Mouse (Mus musculus) right cerebral cortex, postnatal 10 days (tissue): ENCODE data around the gene Cdk12.
A peak's percentile ranks its signal among the peaks of the same experiment; 100 is the strongest.

Experiments used
- DNase-seq, 2 experiments: peaks; one replicate each; pipeline ENCODE4 v3.0.0; 2021; ENCODE audit warnings: low spot score in 2 of 2

Cdk12 gene

DNA sequence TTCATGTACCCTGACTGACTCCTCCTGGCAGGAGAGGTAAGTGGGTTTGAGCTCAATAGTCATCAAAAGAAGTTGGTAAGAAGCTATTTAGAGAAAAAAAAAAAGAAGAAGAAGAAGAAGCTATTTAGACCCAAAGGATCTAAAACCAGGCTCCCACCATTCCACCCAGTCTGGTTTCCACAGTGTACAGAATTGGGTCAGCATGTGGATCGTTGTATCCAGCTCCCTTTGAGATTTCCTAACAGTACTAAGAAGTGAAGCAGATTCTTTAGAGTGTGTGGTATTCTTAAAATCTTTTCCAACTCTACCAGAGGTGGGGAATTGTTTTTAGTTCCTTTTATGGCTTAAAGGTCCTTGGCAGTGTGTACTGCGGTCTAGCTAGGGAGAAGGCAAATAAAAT is 50.9 kb downstream of the Cdk12 start:
- DNase-seq, result no peak

DNA sequence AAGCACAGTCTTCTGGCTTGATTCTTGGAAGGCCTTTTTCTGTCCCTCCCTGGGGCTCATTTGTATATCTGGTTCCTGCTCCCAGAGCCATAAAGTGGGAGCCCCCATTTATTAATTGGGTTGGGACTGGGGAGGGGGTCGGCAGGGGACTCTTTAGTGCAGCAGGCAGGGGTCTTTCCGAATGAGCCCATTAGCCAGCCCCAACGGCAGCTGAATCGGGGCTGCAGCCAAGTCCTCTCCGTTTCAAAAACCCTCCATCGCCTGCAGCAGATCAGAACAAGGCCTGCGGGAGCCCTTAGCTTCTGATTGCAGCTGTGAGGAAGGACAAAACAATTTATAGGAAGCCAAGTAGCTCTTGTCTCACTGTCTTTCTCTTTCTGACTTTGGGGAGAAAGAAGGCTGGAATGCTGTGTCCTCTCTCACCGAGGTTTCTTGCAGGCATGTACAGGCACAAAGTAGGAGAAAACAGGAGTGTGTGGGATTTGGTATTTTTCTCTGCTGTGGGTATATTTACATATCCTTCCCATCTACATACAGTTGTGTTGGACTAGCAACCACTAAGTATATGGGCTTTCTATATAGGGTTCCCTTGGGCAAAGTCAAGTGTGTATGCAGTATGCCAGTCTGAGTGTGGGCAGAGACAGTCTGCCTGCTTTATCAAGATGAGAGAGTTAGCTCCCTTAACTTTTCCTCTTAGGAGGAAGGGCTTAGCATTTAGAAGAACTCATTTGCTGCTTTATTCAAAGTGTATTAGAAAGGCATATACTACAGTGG is 58.0 kb downstream of the Cdk12 start:
- DNase-seq, result no peak

DNA sequence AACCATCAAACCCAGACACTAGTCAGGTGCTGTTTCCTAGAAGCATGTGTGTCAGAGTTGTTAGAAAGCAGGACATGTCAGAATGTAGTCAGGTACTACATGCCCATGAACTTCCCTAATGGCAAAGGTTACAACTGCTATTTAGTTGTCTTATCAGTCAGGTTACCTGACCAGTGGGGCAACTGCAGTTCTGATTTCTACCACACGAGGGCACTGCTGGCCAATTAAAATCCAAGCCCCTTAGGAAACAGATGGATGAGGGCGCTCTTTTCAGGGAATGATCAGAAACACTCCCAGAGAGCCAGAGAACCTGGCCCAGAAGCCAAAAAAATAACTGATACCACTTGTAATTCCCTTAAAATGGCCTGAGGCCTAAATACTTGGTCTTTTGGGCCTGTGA is 62.2 kb downstream of the Cdk12 start:
- DNase-seq, result peak; percentile 82 to 89

DNA sequence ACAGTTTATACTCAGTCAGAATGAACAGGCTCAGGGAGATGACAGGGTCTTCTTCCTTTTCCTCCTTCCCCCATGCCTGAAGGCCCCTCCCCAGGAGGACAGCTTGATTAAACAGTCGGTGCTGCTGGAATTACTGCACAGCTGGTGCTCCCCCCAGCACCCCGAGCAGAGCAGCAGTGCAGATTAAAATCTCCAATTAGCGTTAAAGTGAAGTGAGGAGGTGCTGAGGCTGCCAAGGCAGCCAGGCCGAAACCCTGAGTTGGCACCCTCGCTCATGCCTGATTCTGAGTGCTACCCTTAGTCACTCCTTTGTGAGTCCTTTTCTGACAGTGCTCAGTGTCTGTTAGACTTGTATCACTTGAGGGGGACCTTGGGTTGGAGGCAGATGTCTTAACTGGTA is 63.0 kb downstream of the Cdk12 start:
- DNase-seq, result no peak

DNA sequence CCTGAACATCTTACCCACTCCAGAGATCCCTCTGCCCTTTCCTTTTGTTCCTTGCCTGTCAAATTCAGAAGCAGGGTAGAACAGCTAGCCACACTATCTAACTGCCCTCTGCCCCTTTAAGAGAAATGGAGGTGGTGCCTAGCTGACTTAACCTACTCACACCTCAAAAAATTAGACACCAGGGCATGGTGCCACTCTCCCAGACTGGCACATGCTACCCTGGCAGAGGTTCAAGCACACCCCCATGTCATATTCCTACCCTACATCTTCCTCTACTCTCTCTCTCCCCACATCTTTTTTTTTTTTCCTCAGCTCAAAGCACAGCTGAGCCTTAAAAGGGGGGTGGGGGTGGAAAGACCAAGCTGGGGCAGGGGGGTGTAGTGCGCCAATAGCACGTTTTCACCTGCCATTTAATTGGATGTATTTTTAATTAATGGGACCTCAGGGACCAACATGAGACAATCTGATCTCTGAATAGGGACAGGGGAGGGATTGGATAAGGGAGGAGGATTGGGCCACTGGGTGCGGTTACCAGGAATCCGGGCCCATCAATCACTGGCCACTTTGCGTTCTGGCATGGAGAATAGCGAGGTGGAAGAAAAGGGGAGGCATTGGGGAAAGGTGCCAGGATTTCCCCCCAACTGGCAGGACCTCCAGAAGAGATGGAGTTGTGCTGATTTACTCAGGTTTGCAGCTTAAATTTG is 64.0 kb downstream of the Cdk12 start:
- DNase-seq, result no peak

DNA sequence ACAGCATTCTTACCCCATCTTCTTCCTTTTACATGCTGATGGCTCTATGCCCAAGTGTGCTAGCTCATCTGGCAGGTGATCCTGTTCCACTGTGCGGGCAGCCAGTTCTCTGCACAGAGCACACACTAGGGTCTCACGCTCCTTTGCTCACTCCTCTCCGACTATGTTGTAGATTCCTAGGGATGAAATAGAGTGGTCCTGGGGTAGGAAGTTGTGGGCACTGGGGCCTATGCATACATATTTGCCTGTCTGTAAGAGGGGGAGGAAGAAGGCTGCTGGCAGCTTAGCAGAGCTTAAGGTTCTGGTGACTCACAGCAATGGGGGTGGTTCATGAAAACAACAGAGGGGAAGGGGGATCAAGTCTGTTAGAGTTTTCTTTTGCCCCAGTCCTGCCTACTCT is 67.2 kb downstream of the Cdk12 start:
- no peak for DNase-seq

DNA sequence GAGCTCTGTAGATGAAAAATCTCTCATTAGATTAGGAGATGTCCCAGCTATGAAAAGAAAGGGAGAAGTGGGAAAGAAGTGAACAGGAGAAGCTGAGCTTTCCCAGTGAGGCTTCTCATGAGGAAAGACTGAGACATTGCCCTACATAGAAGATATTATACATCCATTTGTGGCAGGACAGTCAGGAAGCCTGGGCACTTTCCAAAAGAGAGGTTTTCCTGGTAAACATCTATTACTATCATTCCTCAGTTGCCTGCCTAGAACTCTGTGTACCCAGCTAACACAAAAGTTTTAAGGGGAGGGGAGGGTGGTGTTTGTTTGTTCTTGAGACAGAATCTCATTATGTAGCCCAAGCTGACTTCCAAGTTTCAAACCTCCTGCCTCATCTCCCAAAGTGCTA is 67.6 kb downstream of the Cdk12 start:
- DNase-seq, result no peak

DNA sequence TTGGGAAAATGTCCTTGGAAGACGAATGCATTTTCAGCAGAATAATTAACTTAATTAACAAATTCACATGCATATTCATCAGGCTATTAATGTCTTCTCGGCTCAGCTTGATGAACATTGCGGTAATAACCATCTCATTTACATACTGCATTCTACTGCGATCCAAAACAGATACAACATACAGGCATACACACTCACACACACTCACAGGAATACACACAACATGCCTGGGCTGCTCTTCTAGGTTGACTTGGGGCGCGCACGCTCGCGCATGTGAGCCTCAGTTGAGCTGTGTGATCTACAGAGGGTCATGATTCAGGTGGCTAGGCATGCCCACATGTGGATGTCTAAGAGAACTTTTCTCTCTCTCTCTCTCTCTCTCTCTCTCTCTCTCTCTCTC is 80.9 kb downstream of the Cdk12 start:
- DNase-seq, result peak in 1 of 2 experiments; percentile 66

DNA sequence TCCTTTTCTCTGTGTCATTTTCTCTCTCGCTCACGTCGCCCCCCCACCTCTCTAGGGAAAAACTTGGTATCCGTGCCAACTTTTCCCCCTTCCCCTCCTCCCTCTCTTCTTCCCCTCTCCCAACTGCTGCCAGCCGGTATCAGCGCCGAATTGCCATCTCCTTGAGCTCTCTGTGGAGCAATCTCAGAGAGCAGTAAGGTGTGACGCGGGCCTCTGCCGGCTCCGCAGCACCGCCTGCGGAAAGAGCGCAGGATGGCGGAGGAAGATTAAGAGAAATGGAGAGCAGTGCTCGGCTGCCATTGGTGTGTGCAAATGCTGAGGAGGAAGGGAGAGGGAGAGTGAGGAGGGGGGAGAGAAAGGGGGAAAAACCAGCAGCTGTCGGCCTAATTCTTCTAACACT is 81.4 kb downstream of the Cdk12 start:
- DNase-seq, result peak; percentile 79 to 86

DNA sequence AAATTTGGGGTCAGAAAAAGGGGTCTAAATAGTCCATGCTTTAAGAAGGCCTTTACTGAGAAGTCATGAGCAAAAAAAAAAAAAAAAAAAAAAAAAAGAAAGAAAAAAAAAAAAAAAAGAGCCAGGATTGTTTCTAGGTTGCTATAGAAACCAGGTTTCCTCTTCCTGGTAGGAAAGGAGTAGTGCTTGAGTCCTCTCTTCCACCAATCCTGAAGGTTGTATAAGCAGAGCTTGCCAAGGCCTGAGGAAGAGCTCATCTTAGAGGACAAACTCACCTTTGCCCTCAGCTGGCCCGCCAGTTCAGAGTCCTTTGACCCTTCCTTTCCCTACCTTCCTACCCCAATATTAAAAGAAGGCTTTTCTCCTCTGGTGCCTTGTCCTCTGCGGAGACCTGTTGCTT is 82.5 kb downstream of the Cdk12 start:
- DNase-seq, result no peak

DNA sequence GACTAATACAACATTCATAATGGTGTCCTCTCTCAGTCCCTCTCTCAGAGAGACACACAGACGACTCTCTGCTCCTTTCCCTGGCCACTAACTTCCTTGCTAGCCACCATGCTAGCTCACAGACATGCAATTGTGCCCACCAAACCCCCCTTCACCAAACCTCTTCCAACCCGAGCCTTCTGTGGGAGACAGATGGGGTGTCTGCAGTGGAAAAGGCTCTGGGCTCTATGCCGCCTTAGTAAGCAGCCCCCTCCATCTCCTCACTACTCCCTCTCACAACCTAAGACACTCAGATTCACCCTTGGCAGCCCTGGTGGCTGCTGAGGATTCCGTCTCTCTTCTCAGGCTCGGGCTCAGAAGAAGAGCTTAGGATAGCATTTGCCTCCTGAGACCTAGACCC is 84.7 kb downstream of the Cdk12 start:
- DNase-seq, result peak in 1 of 2 experiments; percentile 62

DNA sequence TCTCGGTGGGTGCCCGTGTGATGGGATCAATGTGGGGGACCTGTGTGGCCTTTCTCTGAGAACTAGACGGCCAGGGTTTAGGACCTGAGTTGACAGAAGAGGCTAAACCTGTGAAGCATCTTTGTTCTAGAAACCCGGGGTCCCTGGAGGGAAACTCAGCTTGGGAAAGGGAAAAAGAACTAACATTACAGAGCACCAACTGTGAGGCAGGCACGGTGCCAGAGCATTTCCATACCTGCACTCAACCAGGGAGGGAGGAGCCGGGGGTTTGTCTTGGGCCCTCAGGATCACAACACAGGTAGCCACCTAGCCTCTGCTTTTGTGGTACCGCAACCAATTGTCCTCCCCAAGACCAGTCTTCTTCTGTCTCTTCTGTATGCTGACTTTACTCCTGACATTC is 85.1 kb downstream of the Cdk12 start:
- peak; percentile 67 to 70 for DNase-seq

DNA sequence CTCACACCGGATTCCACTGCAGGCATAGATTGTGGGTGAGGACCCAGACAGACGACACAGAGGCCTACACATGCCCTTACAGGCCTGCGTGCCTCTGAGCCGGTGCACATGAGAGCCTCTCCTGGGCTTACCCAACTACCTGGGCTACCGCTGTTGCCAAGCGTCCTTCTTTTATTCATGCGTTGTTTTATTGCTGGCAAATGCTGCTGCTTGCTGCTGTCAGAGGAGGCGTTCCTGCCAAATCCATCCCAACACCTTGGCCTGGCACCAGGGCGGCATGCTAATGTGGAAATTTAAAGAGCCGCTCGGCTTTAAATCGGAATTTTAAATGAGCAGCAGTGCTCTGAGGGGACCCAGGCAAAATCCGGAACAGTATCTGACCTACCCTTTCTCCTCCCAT is 87.0 kb downstream of the Cdk12 start:
- DNase-seq, result peak; percentile 53 to 71

DNA sequence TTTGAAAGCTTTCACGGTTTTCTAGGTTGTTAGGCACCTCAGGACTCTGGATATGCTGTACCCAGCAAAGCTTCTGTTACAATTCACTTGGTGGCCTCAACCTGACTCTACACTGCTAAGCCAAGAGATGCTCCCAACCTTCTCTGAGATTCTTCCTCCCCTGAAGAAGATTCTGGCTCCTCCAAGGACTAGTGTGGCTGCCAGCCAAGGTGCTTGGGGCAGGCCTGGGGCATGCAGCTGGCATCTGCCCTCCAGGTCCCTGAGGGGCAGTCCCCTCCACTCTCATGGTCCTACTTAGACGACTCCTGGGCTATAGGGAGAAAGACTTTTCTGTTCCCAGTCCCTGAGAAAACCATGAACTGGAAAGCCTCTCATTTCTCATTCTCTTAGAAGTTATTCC is 88.0 kb downstream of the Cdk12 start:
- no peak for DNase-seq

DNA sequence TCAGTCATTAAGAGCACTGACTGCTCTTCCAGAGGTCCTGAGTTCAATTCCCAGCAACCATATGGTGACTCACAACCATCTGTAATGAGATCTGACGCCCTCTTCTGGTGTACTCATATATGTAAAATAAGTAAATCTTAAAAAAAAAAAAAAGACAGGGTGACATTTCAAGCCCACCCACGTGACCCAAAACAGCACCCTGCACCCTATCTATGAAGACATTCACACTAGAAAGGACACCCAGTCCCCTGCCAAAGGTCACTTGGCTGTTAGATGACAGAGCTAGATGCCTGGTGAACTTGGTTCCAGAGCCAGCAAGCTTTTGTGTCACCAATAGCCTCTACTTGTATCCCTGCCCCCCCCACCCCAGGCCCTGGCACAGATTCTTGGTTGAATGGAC is 90.2 kb downstream of the Cdk12 start:
- DNase-seq, result no peak

DNA sequence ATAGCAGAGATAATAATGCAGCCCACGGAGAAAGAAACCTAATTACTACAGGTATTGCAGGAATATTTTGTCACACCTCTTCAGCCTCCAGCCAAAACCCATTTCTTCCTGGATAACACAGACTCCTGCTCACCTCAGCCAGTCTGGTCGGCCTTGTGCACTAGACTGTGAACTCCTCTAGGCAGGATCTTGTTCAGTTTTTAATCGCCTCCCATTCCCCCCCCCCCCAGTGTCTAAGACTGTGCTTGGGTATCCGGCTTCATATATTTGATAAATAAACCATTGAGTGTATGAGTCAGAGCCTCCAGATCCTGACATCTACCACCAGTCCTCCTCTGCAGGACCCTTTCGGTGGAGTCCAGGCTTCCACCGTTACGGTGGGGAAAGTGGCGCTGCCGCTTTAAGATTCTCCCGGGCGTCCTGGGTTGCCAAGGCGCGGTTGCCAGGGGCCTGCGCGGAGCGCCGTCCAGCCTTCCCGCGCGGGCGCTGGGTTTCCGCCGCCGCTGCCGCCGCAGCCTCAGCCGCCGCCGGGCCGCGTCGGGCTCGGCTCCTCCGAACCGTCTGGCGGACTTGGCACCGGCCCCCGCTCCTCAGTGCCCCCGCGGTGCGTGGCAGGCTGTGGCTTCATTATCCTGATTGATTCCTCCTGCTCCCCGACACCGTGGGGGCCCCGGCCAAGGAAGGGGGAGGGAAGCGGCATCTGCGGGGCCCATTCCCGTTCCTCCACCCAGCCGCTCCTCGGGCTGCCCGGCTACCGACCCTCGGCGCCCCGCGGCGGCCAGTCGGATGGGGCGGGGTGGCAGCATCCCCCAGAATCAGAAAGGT is 91.5 kb downstream of the Cdk12 start:
- peak; percentile 85 to 88 for DNase-seq

DNA sequence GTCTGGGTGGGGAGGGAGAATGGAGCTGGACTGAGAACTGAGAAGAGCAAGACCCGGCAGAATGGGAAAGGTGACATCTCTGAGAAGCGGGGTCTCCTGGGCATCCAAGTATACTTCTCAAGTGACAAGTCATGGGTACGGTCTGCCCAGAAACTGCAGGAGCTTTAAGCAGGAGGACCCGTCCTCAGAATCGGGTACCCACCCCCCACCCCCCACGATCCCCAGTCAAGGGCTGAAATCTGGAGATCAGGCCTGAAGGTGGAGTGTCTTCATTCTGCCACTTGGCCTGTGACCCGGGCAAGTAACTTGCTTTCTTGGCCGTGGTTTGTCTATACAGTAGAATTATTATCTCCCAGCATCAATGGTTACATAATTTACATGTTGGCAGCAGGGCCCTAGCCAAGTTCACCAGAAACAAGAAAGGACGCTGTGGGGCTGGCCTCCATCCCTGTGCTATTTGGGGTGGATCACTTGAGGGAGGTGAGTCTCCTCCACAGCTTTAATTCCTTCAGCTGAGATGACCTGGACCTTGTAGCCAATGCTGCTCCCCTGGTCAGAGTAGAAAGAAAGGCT is 92.2 kb downstream of the Cdk12 start:
- peak in 1 of 2 experiments; percentile 36 for DNase-seq

DNA sequence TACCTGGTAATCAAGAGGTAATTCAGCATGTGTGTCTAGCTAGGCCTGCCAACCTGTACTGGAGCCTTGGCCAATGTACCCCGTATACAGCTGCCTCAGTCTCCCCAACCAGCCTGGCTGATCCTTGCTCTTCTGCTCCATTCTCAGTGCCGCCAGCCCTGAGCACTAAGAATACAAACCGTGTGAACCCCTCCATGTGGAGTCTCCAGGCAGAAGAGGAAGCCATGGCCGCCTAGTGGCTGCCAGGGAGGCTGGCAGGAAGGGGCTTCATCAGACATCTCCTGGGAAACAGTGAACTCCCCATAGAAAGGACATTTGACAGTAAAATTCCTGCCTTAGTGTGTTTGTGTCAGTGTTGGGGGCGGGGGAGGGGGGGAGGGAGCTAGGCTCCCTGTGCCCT is 93.4 kb downstream of the Cdk12 start:
- peak; percentile 82 to 83 for DNase-seq

DNA sequence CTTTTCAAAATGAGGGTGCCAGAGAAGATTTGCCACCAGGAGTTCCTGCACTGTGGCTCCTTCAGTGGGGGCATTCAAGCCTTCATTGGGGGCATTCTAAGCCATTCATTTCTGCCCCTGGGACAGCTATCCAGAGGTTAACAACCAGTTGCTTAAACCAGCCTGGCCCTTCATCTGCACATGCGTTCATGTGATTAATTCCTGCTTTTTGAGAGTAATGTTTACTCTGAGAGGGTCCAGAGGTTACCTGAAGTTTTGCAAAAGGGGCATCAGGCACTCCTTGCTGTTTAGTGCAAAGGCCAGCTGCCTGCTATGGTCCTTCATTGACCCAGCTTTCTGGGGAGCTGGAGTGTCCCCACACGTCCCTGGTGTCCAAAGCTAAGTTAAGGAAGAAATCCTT is 94.1 kb downstream of the Cdk12 start:
- no peak for DNase-seq

DNA sequence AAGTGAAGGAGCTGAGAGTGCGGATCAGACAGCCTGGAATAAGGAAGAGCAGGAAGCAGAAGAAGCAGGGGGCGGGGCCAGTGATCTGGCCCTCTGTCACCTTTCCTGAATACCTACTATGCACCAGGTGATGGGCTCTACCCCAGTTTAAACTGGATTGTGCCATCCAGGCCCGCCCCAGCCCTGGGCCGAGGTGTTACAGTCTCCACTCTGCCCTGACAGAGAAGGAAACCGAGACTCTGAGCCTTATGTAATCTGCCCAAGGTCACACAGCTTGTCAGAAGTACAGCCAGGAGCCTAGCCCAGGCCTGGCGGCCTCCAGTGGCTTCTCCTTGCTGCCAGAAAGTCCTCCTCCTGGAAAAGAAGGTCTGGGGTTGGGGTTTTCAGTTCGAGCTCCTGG is 94.9 kb downstream of the Cdk12 start:
- no peak for DNase-seq

DNA sequence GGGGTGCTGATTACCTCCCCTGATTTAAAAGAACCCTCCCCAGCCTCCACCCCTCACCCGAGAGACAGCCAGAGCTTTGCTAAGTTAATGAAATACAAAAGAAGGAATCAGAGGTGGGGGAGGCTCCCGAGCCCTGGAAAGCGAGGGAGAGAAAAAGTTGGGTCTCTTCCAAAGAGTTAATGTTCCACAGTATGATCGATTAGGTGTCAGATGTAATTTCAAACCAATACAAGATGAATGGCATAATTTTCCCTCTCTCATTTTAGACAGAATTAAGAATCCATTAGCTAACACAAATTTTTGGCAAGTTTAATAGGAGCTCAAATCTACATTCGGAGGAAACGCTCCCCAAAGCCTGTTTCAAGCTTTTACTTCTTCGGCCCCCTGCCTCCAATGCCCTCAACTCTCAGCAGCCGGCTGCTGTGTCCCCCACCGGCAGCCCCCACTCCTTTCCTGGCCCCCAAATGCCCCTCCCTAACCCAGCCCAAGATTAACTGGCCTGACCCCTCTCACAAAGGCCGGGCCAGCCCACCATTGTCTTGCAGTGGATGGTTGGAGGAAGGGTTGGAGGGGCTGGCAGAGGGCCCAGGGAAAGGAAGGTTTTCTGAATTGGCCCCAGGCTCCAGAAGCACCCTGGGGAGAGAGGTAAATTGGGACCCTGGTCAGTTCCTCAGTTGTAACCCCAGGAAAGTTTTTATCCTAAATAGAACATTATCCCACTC is 95.8 kb downstream of the Cdk12 start:
- no peak for DNase-seq
